Mouse (Mus musculus): Measurements from ENCODE around the gene Myh3. TPM values are rescaled to one million over a fixed set of nuclear protein-coding genes. Genes with fewer than 3 reads are reported as not detected.

Myh3 gene
- polyA plus RNA-seq, 1 experiment, result 1.4 TPM

- H3K4me1 ChIP-seq (ENCODE audit: control insufficient read depth, insufficient read depth, low read length), result no peaks in the 10 kb centered on the region
- no peak overlapping the region for H3K27ac ChIP-seq (ENCODE audit: insufficient read depth, low read length)
- no peak for TF ChIP-seq POLR2A (IDR thresholded peaks at IDR 0.05; ENCODE audit: extremely low read depth, insufficient read depth, low read length)
- no peak for TF ChIP-seq CTCF (IDR thresholded peaks at IDR 0.05; ENCODE audit: extremely low read depth, insufficient read depth, low read length)
- H3K4me3 ChIP-seq (ENCODE audit: insufficient read depth, low read length), result no peak overlapping the region
These were observed 55.4 kb downstream of the Myh3 start for GRCm38 (mm10) chr11:67133526-67133925.

DNA sequence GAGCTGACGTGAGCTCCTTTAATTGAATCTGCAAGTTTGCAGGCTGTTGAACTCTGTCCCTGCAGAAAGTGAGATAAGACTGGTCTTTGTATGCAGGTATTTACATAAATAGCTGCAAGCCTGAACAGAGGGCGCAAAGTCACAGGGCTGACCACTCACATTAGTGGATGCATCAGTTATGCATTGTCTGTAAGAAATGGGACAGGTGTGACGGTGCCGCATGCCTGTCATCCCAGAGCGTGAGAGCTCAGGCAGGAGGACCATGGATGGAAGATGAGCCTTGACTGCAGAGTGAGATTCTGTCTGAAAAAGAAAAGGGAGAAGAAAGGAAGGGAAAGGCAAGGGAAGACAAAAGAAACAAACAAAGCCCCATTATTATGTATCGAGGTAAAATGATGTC, 56.6 kb downstream of the Myh3 start:
- Histone ChIP-seq H3K27ac (ENCODE audit: insufficient read depth, low read length) (no peak overlapping the region), H3K4me1 (ENCODE audit: control insufficient read depth, insufficient read depth, low read length) (no peaks in the 10 kb centered on the region), H3K4me3 (ENCODE audit: insufficient read depth, low read length) (no peak overlapping the region)
- TF ChIP-seq POLR2A (IDR thresholded peaks at IDR 0.05; ENCODE audit: extremely low read depth, insufficient read depth, low read length), result no peak
- TF ChIP-seq CTCF (IDR thresholded peaks at IDR 0.05; ENCODE audit: extremely low read depth, insufficient read depth, low read length), result no peak

DNA sequence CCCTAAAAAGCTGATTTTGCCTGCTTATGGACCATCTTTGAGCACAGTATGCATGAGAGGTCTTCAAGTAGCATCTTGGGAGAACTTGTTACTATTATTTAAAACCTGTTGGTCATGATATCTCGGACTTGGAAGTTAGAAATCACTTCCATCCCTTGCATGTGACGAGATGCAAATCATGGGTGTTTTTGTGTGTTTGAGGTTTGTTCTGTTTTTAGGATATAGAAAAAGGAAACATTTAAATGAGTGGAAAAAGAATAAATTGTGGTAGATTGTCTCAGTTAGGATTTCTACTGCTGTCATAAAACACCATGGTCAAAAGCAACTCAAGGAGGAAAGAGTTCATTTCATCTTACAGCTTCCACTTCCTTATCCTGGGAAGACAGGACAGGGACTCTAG, 57.4 kb downstream of the Myh3 start:
- H3K4me1 ChIP-seq (ENCODE audit: control insufficient read depth, insufficient read depth, low read length), result no peaks in the 10 kb centered on the region
- no peak overlapping the region for H3K4me3 ChIP-seq (ENCODE audit: insufficient read depth, low read length)
- no peak overlapping the region for H3K27ac ChIP-seq (ENCODE audit: insufficient read depth, low read length)
- TF ChIP-seq CTCF (IDR thresholded peaks at IDR 0.05; ENCODE audit: extremely low read depth, insufficient read depth, low read length) (no peak), POLR2A (IDR thresholded peaks at IDR 0.05; ENCODE audit: extremely low read depth, insufficient read depth, low read length) (no peak)

- no peak overlapping the region for H3K4me3 ChIP-seq (ENCODE audit: insufficient read depth, low read length)
- no peak overlapping the region for H3K27ac ChIP-seq (ENCODE audit: insufficient read depth, low read length)
- no peak for TF ChIP-seq POLR2A (IDR thresholded peaks at IDR 0.05; ENCODE audit: extremely low read depth, insufficient read depth, low read length)
- TF ChIP-seq CTCF (IDR thresholded peaks at IDR 0.05; ENCODE audit: extremely low read depth, insufficient read depth, low read length), result no peak
- H3K4me1 ChIP-seq (ENCODE audit: control insufficient read depth, insufficient read depth, low read length), result no peaks in the 10 kb centered on the region
These were observed 61.5 kb downstream of the Myh3 start for GRCm38 (mm10) chr11:67139556-67139955.

- no peaks in the 10 kb centered on the region for H3K4me1 ChIP-seq (ENCODE audit: control insufficient read depth, insufficient read depth, low read length)
- no peak for TF ChIP-seq CTCF (IDR thresholded peaks at IDR 0.05; ENCODE audit: extremely low read depth, insufficient read depth, low read length)
- TF ChIP-seq POLR2A (IDR thresholded peaks at IDR 0.05; ENCODE audit: extremely low read depth, insufficient read depth, low read length), result no peak
- H3K4me3 ChIP-seq (ENCODE audit: insufficient read depth, low read length), result no peak overlapping the region
- no peak overlapping the region for H3K27ac ChIP-seq (ENCODE audit: insufficient read depth, low read length)
These were observed 62.1 kb downstream of the Myh3 start for GRCm38 (mm10) chr11:67140175-67140574.

- Histone ChIP-seq H3K4me3 (ENCODE audit: insufficient read depth, low read length) (no peak overlapping the region), H3K27ac (ENCODE audit: insufficient read depth, low read length) (no peak overlapping the region), H3K4me1 (ENCODE audit: control insufficient read depth, insufficient read depth, low read length) (no peaks in the 10 kb centered on the region)
- no peak for TF ChIP-seq POLR2A (IDR thresholded peaks at IDR 0.05; ENCODE audit: extremely low read depth, insufficient read depth, low read length)
- TF ChIP-seq CTCF (IDR thresholded peaks at IDR 0.05; ENCODE audit: extremely low read depth, insufficient read depth, low read length), result no peak
These were observed 62.9 kb downstream of the Myh3 start for GRCm38 (mm10) chr11:67141031-67141430.

DNA sequence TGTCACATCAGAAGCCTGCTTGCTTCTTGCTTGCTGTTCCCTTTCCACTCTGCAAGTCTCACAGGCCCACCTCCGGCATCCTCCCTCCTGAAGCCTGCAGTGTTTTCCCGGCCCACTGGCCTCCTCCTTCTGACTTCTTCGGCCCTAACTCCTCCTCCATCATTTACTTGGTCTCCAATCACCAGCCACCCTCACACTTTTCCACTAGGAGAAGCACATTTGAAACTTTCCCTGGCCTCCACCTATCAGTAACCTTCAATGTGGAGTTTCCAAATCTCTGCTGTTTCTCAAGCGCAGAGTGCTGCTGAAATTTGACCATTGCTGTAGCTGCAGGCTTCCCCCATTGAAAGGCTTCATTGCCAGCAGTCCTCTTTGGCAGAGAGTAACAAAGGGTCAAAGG, 63.9 kb downstream of the Myh3 start:
- H3K4me1 ChIP-seq (ENCODE audit: control insufficient read depth, insufficient read depth, low read length), result no peaks in the 10 kb centered on the region
- no peak overlapping the region for H3K4me3 ChIP-seq (ENCODE audit: insufficient read depth, low read length)
- no peak for TF ChIP-seq POLR2A (IDR thresholded peaks at IDR 0.05; ENCODE audit: extremely low read depth, insufficient read depth, low read length)
- TF ChIP-seq CTCF (IDR thresholded peaks at IDR 0.05; ENCODE audit: extremely low read depth, insufficient read depth, low read length), result no peak
- H3K27ac ChIP-seq (ENCODE audit: insufficient read depth, low read length), result no peak overlapping the region

DNA sequence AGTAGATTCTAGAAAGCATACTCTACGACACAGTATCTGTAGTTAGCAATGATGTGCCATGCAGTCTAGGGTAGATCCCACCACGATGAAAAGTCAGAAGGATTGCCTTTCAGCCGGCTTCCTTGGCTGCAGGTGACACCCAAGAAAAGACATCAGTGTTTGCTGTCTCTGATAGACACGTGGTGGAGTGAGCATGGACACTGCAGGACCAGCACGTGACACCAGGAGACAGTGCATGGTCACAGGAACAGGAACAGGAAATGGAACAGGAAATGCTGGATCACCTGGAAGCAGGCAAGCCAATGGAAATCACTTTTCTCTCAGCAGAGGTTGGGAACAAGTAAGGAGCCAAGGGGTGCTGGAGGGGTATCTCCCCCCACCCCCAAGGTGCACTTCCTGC, 65.0 kb downstream of the Myh3 start:
- H3K4me3 ChIP-seq (ENCODE audit: insufficient read depth, low read length), result no peak overlapping the region
- TF ChIP-seq POLR2A (IDR thresholded peaks at IDR 0.05; ENCODE audit: extremely low read depth, insufficient read depth, low read length) (no peak), CTCF (IDR thresholded peaks at IDR 0.05; ENCODE audit: extremely low read depth, insufficient read depth, low read length) (no peak)
- no peak overlapping the region for H3K27ac ChIP-seq (ENCODE audit: insufficient read depth, low read length)
- no peaks in the 10 kb centered on the region for H3K4me1 ChIP-seq (ENCODE audit: control insufficient read depth, insufficient read depth, low read length)

DNA sequence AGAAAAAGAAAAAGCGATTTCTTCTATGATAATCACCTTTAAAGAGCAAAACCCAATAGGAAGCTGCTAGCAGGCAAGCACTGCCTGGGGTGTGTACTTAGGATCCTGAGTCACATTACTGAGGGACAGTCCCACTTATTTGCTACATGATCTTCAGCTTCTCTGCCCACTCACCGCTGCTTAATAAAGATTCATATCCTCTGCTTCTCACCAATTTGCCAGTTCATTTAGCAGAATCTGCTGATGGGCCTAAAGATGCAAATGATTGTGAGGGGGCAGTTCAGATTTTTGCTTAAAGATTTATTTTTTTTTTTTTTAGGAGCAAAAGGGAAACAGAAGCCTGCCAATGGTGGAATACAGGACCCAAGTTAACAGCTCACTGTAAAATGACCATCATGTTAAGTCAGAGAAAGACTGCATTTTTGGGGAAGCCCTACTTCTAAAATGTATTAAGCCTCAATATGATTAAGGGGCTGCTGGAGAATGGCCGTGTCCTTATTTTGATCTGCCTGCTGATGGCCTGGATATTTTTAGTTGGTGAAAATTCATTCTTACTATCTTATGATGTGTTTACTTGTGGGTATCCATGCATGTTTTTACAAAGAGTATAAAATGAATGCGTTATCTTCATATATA, 65.9 kb downstream of the Myh3 start:
- H3K27ac ChIP-seq (ENCODE audit: insufficient read depth, low read length), result no peak overlapping the region
- H3K4me1 ChIP-seq (ENCODE audit: control insufficient read depth, insufficient read depth, low read length), result no peaks in the 10 kb centered on the region
- TF ChIP-seq CTCF (IDR thresholded peaks at IDR 0.05; ENCODE audit: extremely low read depth, insufficient read depth, low read length) (no peak), POLR2A (IDR thresholded peaks at IDR 0.05; ENCODE audit: extremely low read depth, insufficient read depth, low read length) (no peak)

DNA sequence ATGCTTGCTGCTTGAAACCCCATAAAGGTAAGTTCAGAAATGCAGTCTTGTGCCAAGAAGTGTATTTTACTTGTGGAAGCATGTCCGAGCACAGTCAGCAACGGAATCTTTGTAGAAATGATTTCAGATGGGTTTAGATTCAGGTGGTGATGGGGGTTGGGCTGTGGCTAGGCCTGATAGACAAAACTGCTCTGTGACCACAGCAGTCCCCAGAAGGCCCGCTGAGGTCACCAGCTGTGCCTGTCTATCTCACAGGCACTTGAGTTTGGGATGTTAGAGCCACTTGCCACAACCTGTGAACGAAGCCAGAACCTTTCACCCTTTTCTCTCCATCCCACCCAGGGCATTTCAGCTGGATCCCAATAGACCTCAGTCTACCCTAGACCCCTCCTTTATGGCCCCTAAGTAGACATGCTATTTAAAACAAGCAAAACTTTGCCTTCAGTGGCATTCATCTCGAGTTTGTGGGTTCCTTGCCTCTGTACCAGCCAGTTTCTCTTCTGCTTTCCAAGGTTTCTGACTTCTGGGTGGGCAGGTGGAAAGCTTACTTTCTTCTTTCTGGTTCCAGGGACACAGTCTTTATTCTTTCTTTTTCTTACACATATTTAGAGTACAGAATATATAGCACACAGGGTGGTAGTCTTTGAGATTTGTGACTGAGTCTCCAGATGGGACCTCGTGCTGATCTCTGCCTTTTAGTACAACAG, 66.6 kb downstream of the Myh3 start:
- Histone ChIP-seq H3K27ac (ENCODE audit: insufficient read depth, low read length) (no peak overlapping the region), H3K4me1 (ENCODE audit: control insufficient read depth, insufficient read depth, low read length) (no peaks in the 10 kb centered on the region), H3K4me3 (ENCODE audit: insufficient read depth, low read length) (no peak overlapping the region)
- TF ChIP-seq POLR2A (IDR thresholded peaks at IDR 0.05; ENCODE audit: extremely low read depth, insufficient read depth, low read length) (no peak), CTCF (IDR thresholded peaks at IDR 0.05; ENCODE audit: extremely low read depth, insufficient read depth, low read length) (no peak)

More for the DNA sequence above, 65.9 kb downstream of the Myh3 start:
- H3K4me3 ChIP-seq (ENCODE audit: insufficient read depth, low read length), result no peak overlapping the region
